Mouse (Mus musculus) heart, embryonic 10.5 days (tissue): ENCODE data around the gene Irak3. TPM values are rescaled to one million over a fixed set of nuclear protein-coding genes. Genes with fewer than 3 reads are reported as not detected.

Source experiments
- DNase-seq: peaks from one replicate; pipeline ENCODE4 v3.0.0-alpha.2; 2017; ENCODE audit warnings: low spot score
- H3K27ac ChIP-seq: fragments of 300-500 bp; sonication (generic); 2 replicates; pipeline ENCODE4 v1.5.1; 2016; ENCODE audit warnings: mild to moderate bottlenecking
- H3K27me3 ChIP-seq: fragments of 300-500 bp; sonication (generic); 2 replicates; pipeline ENCODE4 v1.6.1; 2016; ENCODE audit warnings: mild to moderate bottlenecking; ENCODE audit not compliant: poor library complexity, insufficient read depth, severe bottlenecking
- H3K36me3 ChIP-seq: fragments of 300-500 bp; sonication (generic); 2 replicates; pipeline ENCODE4 v1.6.1; 2016; ENCODE audit warnings: mild to moderate bottlenecking, moderate library complexity
- H3K4me1 ChIP-seq: fragments of 300-500 bp; sonication (generic); 2 replicates; pipeline ENCODE4 v1.6.1; 2016; ENCODE audit warnings: mild to moderate bottlenecking
- H3K4me3 ChIP-seq: fragments of 300-500 bp; sonication (generic); 2 replicates; pipeline ENCODE4 v1.5.1; 2016; ENCODE audit warnings: mild to moderate bottlenecking, moderate library complexity
- H3K9me3 ChIP-seq: fragments of 300-500 bp; sonication (generic); 2 replicates; pipeline ENCODE4 v1.6.1; 2016; ENCODE audit warnings: mild to moderate bottlenecking, moderate library complexity
- WGBS: fragments of 180-500 bp; shearing (Covaris S2); methylation state at CpG from one replicate; pipeline ENCODE4 v1.1.7; 2016; 5-methylcytosine and 5-hydroxymethylcytosine counted together
- polyA plus RNA-seq: library from polyadenylated mRNA; unstranded; fragments of >200 nt; fragmentation: Nextera tagmentation; extraction: Ambion mirVana; gene quantifications from 2 replicates; pipeline ENCODE4 v1.2.1, GENCODE M21; 2016

Irak3 gene
- 0.22 and 0.24 TPM in 2 replicates for polyA plus RNA-seq

DNA sequence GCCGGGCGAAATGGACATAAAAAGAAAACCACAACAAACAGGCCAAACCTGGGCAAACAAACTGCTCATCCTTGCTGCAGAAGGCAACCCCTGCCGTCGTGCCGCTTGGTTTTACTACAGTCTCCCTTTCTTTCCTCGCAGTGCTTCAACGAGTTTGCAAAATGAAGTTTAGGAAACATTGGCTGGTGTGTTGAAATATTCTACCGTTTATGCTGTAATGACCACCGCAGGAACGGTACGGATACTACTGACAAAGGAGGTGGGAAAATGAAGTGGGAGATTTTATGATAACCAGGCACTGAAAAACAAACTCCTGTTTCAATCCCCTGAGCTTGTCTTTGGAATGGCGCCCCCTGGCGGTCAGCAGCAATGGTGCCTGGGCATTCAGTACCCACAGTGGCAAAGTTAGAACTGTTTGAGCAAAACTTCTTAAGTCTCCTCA, at the start of gene Irak3:
Gene Irak3 (minus strand): TSS at position 170 of the 442 bp plus-strand sequence.
- peaks cover 8% of the 10 kb centered on the region for H3K4me1 ChIP-seq
- peak; percentile 85 for DNase-seq
- no peaks in the 10 kb centered on the region for H3K9me3 ChIP-seq
- peak within 1 kb of the TSS; percentile 43 for H3K27ac ChIP-seq
- no peaks in the 10 kb centered on the region for H3K36me3 ChIP-seq
- peak within 1 kb of the TSS; percentile 68 for H3K4me3 ChIP-seq
- H3K27me3 ChIP-seq, result peaks cover 40% of the 10 kb centered on the region
- WGBS, result 2% methylated on average over 13 of the region's 13 CpGs

DNA sequence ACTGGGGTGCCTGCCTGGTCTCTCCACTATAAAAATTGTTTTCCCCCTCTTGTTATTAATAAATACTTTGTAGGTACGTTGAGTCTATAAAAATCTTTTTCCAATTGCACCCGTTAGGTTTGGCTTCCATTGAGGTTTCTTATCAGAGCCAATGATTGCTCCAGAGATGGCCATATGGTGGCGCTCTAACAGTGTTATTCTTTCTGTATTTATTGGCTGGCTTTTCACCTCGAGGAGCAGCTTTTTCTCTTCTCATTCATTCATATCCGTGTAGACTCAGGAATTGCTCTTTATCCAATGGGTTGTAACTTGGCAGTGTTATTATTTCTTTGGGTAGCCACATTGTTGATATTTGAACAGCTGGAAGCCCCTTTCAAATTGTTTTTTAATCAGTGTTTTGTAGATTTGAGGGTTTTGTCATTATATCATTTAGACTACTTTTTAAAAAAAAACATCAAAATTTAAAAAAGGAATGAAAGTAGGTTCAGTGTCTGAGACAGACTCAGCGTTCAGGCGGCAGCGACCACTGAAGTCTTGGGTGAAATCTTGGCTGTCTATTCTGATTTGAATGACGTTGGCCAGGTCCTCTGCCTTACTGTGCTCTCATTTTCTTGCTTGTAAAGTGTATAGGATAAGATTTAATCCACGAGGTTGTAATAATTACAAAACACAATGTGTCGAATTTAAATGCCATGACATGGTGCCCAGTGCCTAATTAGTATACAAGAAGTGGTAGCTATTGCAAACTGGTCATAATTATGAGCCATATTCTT, 49.2 kb upstream of the Irak3 start:
- Histone ChIP-seq H3K27me3 (no peaks in the 10 kb centered on the region), H3K9me3 (no peaks in the 10 kb centered on the region), H3K4me1 (peaks cover 14% of the 10 kb centered on the region; the same call in 1 of the 2 replicates), H3K36me3 (no peaks in the 10 kb centered on the region), H3K27ac (no peak overlapping the region), H3K4me3 (no peak overlapping the region)
- WGBS, result 52% methylated on average over 11 of the region's 11 CpGs
- DNase-seq, result no peak

DNA sequence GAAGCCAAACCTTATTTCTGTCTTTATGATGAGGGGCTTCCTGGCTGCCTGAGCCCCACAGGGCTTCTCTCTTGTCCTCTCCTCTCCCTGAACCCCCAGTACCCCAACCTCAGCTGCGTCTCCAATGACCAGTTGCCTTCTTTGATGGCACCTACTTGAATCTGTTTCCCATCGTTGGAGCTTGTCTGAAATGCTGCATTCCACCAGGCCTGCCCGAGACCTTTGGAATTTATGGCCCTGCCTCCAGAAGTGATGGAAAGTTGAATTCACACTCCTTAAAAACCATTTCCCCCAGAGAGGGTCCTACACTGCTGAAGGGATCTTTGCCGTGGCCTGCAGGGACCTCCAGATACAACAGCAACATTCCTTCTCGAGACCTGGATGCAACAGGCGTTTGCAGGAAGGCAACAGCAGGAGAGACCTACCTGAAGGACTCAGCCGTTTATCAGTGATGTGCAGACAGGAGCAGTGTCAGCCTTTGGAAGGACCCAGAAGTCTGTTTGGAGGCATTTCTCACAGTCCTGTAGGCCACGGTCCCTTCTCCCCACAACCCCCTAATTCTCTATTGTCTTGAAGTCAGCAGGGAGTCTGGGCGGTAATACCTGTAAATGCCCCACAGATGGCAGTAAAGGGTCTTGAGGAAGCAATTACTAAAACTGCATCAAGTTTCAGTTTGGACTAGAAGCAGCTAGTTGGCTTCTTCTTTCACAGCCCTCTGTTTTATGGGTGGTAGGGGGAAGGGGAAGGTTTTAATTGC, 45.2 kb upstream of the Irak3 start:
- Histone ChIP-seq H3K4me3 (no peak overlapping the region; the same call in 1 of the 2 replicates), H3K9me3 (no peaks in the 10 kb centered on the region), H3K27ac (peak overlapping the region; percentile 32), H3K4me1 (peaks cover 12% of the 10 kb centered on the region), H3K36me3 (no peaks in the 10 kb centered on the region), H3K27me3 (no peaks in the 10 kb centered on the region)
- 30% methylated on average over 9 of the region's 9 CpGs for WGBS
- no peak for DNase-seq

GRCm38 (mm10) chr10:120245681-120246080, 43.8 kb upstream of the Irak3 start:
- H3K4me1 ChIP-seq, result peaks cover 12% of the 10 kb centered on the region
- no peaks in the 10 kb centered on the region for H3K36me3 ChIP-seq
- 91% methylated on average over 5 of the region's 5 CpGs for WGBS
- H3K27ac ChIP-seq, result no peak overlapping the region
- no peaks in the 10 kb centered on the region for H3K9me3 ChIP-seq
- no peaks in the 10 kb centered on the region for H3K27me3 ChIP-seq
- H3K4me3 ChIP-seq, result no peak overlapping the region
- no peak for DNase-seq

DNA sequence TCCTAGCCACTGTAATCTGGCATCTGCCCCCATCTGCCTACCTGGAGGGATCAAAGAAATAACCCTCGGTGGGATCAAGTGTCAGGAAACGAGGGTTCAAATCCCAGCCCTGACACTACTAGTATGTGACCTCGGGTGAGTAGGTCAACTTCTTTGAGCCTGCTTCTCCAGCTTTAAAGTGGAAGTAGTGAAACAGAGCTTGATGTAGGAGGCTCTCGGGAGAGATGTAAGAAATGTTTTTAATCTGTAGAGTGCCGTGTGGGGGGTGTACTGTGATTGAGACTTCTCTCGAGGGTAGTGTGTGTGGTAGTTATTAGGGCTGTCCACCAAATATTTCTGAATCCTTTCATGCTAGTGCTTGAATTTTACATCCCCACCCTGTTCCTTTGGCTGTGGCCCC, 40.5 kb upstream of the Irak3 start:
- Histone ChIP-seq H3K27ac (no peak overlapping the region), H3K36me3 (no peaks in the 10 kb centered on the region), H3K27me3 (no peaks in the 10 kb centered on the region), H3K4me1 (peaks cover 26% of the 10 kb centered on the region), H3K4me3 (no peak overlapping the region), H3K9me3 (no peaks in the 10 kb centered on the region)
- no peak for DNase-seq
- 61% methylated on average over 6 of the region's 6 CpGs for WGBS

DNA sequence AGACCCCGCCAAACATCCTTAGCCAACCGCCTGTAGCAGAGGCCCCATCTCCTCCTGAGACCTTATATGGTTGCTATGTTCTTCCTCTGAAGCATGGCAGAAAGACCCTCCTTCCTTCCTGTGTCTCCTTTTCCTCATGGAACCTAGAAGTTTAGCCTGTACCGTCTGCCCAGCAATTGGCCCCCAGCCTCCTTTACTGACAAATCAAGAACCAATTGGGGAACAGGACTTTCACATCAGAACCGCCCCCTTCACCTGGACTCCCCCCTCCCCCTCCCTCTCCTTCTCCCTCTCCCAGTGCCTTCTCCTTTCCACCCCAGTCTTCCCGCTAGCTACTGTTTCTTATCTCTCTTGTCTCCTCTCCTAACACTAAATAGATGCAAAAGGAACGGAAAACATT, 37.5 kb upstream of the Irak3 start:
- no peak for DNase-seq
- Histone ChIP-seq H3K4me3 (no peak overlapping the region), H3K36me3 (no peaks in the 10 kb centered on the region), H3K9me3 (no peaks in the 10 kb centered on the region), H3K27ac (0 out of 2 replicates have a peak overlapping the region, but pooled peaks have one; percentile 16), H3K4me1 (peaks cover 20% of the 10 kb centered on the region), H3K27me3 (no peaks in the 10 kb centered on the region)
- WGBS, result 39% methylated on average over 6 of the region's 6 CpGs

DNA sequence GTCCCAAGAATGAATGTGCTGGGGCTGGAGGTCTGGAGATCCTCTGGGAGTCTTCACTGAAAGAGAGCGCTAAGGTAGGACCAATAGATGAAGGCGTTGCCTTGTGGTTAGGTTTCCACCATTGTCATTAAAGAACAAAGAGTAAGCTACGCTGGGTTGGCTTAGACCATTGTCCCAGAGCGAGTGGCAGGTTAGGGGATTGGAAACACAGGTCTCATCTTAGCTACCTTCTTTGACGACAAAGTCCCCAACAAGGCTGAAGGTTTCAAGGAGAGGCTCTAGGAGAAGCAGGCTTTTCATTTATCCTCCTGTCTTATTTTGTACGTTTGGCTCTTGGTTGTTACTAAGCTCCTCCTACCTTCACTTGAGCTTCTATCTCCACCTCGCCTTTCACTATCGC, 36.3 kb upstream of the Irak3 start:
- Histone ChIP-seq H3K4me1 (peaks cover 15% of the 10 kb centered on the region), H3K9me3 (no peaks in the 10 kb centered on the region), H3K27me3 (no peaks in the 10 kb centered on the region), H3K27ac (no peak overlapping the region), H3K4me3 (no peak overlapping the region), H3K36me3 (no peaks in the 10 kb centered on the region)
- 84% methylated on average over 8 of the region's 8 CpGs for WGBS
- DNase-seq, result no peak

GRCm38 (mm10) chr10:120236855-120237254, 34.9 kb upstream of the Irak3 start:
- H3K4me3 ChIP-seq, result no peak overlapping the region
- no peak overlapping the region for H3K27ac ChIP-seq
- H3K27me3 ChIP-seq, result no peaks in the 10 kb centered on the region
- H3K9me3 ChIP-seq, result no peaks in the 10 kb centered on the region
- peaks cover 15% of the 10 kb centered on the region for H3K4me1 ChIP-seq
- WGBS, result 85% methylated on average over 9 of the region's 9 CpGs
- DNase-seq, result no peak
- H3K36me3 ChIP-seq, result peaks cover 2% of the 10 kb centered on the region; the same call in 1 of the 2 replicates

DNA sequence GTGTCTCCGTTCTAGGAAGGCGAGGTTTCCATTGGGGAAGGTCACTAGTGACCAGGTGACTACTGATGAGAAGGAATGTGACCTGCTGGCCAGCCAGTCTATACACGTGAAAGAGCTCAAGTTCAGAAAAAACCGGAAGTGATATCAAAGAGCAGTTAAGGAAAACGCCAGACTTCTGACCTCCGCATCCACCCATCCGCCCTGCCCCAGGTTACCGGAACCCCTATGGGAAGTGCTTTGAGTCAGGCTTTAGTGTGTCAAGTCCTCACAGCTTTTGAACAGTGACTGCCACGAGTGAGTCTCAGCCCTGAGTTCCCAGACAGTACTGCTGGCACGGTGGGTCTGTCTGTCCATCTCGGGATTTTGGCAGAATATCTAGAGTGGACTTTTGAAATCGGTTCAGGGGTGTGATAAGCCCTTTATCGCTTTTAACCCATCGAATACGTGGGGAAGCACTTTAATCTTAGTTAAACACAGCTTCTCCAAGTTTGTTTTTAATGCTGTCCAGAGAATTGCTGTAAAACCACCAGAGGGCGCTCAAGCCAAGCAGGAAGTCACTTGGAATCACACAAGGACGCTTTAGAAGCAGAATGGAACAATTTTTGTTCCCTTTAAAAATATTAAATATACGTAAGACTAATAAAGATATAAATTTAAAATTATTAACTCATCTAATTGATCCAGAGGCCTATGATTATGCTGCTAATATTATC, 31.9 kb upstream of the Irak3 start:
- WGBS, result 26% methylated on average over 18 of the region's 18 CpGs
- no peaks in the 10 kb centered on the region for H3K9me3 ChIP-seq

GRCm38 (mm10) chr10:120231718-120232117, 29.8 kb upstream of the Irak3 start:
- WGBS, result 36% methylated on average over 5 of the region's 5 CpGs
- H3K36me3 ChIP-seq, result peaks cover 34% of the 10 kb centered on the region
- no peak for DNase-seq

More for the DNA sequence above, 31.9 kb upstream of the Irak3 start:
- Histone ChIP-seq H3K27me3 (no peaks in the 10 kb centered on the region), H3K4me1 (peaks cover 7% of the 10 kb centered on the region), H3K36me3 (peaks cover 27% of the 10 kb centered on the region), H3K27ac (peak overlapping the region; percentile 31; the same call in 1 of the 2 replicates), H3K4me3 (peak overlapping the region; percentile 36; the same call in 1 of the 2 replicates)
- peak; percentile 83 for DNase-seq

GRCm38 (mm10) chr10:120226871-120227661, 25.1 kb upstream of the Irak3 start, which contains the start of gene Llph:
TSS of gene Llph (plus strand) at chr10:120227070.
- peak; percentile 92 for DNase-seq
- WGBS, result under 1% methylated on average over 57 of the region's 57 CpGs
- Histone ChIP-seq H3K27ac (peak within 1 kb of the TSS; percentile 89), H3K4me3 (peak within 1 kb of the TSS; percentile 98), H3K27me3 (no peaks in the 10 kb centered on the region), H3K4me1 (peaks cover 12% of the 10 kb centered on the region), H3K9me3 (no peaks in the 10 kb centered on the region), H3K36me3 (peaks cover 39% of the 10 kb centered on the region)

More at GRCm38 (mm10) chr10:120231718-120232117, 29.8 kb upstream of the Irak3 start:
- Histone ChIP-seq H3K4me3 (no peak overlapping the region), H3K4me1 (peaks cover 12% of the 10 kb centered on the region), H3K27me3 (no peaks in the 10 kb centered on the region), H3K9me3 (no peaks in the 10 kb centered on the region), H3K27ac (no peak overlapping the region)

DNA sequence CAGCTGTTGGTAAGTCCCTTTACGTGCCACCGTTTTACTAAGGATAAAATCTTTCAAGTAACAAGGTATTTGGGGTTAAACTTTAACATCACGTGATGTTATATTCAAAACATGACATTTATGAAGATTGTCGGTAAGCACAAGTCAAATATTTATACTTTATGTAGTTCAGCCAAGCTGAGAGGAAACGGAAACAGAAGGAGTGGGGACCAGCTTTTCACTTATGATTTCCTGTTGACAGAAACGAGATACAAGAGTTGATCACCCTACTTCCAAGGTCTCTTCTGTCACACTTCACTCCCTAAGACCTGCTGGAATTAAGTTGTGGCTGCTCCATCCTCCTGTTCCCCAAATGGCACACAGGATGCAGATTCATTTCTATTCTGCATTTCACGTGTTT, 18.8 kb upstream of the Irak3 start:
- H3K27ac ChIP-seq, result no peak overlapping the region
- H3K36me3 ChIP-seq, result peaks cover 24% of the 10 kb centered on the region
- no peak overlapping the region for H3K4me3 ChIP-seq

More for the DNA sequence above, 18.8 kb upstream of the Irak3 start:
- Histone ChIP-seq H3K9me3 (no peaks in the 10 kb centered on the region), H3K27me3 (no peaks in the 10 kb centered on the region), H3K4me1 (no peaks in the 10 kb centered on the region)
- WGBS, result 81% methylated on average over 7 of the region's 7 CpGs
- DNase-seq, result peak; percentile 36
